Mouse (Mus musculus): Measurements from ENCODE around the gene Tmem120b.
A peak's percentile ranks its signal among the peaks of the same experiment; 100 is the strongest.
"Not testable (repeated sequence)": the region's sequence is repeated elsewhere in the genome, so short reads cannot be mapped to it uniquely, and the experiment has no call there.

Tmem120b gene

DNA sequence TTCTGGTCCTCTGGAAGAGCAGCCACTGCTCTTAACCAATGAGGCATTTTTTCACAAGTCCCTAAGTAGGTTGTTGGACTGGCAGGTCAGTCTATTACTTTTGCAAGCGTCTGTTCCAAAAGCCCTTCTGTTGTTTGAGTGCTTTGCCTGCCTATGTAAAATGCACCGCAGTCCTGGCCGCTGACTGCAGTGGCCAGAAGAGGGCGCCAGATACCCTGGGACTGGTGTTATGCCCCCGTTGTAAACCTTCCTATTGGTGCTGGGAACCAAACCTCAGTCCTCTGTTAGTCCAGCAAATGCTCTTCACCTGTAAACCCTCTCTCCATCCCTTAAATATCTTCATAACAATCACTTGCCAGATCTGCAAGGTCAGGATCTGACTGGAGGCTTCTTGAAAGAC lies 16.5 kb upstream of the Tmem120b start:
- no peak for DNase-seq (ENCODE audit: low spot score)

DNA sequence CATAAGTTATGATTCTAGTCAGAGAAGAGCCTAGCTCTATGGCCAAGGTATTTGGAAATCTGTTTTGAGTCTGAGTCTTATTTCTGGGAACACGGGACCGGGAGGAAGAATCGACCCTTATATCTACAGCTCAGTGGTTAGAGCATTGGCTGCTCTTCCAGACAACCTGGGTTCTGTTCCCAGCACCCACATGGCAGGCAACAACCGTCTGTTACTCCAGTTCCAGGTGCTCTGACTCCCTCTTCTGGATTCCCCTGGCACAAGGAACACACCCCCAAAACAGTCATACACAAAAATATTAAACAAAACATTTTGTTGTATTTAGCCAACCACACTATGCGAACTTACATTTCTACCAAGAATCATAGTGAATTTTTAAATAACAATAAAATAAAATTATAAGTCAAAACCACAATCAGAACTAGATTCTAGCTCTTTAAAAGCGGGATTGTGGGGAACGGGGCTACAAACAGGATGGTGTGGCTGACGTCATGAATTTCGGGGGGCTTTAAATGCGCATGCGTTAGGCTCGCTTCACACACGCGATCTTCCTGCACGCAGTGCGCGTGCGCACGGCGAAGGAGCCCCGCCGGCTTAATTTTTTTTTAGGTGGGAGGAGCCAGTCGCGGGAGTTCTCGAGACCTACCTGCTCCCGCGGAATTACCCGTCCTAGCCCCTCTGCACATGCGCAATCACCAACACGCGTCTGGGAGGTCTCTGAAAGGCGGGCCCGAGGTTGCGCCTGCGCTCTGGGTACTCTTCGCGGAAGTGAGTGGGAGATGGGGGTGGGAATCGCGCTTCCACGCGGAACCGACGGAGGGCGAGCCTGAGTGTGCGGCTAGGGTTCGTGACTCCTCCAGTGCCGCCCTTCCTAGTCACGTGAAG lies 10.6 kb upstream of the Tmem120b start:
- DNase-seq (ENCODE audit: low spot score): peak; percentile 99

DNA sequence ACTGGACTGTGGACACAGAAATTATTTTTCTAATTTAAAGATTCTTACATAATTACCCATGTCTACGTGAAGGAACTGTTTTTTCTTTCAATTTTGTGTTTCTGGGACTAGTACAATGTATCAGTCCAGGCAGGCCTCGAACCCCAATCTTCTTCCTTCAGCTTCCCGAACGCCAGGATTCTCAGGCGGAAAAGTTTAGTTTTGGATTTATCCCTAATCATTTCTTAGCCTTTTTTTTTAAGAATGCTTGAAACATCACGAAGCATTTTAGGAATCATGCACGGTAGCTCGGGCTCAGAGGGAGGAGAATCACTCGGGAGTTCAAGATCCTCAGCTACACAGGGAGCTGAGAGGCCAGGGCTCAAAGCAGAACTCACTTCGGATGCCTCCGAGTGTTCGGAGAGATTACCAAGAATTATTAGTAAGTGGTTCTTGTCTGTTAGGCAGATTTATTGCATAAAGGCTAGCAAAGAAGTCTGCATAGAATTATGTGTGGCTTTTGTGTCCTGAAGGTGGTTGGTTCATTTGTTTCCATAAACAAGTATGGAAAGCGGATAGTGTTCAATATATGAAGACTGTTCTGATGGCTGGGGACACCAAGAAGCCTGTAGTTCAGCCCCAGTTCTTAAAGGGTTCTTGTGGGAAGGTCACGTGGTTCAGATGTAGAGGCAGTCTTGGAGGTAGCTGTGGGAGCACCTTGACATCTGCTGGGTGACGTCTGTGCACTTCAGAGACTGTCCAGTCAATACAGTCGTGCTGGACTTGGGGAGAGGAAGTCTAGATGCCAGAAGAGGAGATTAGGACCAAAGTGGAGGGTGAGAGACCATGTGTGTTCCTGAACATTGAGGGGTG lies 9.7 kb upstream of the Tmem120b start:
- no peak for DNase-seq (ENCODE audit: low spot score)

DNA sequence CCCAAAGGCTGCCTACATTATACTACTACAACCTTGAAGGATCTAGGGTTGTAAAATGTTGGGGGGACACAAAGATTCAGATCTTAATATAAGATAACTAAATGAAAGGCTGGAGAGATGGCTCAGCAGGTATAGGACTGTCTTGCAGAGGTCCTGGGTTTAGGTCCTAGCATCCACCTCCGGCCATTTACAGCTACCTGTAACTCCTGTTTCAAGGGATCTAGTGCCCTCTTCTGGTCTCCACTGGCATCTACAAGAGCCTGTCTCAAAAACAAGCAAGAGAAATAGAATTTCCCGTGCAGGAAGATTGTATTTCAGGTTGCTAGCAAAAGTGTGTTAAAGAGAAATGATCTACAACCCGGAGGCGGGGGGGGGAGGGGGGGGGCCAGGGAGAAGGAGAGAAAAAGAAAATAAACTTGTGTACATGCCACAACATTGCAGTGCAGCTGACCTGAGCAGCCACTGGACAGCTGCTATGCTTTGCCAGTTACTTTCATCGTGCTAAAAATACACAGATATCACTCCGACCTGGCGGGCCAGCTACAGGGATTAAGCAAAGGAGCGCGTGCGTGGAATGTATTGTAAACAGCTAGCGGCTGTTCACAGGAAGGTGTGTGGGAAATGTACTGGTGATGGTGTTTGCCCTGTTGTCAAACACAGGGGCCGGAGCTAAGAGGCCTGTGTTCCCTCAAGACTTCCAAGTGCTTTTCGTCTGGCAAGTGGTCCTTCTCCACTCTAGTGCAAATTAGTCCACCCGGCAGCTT lies 8.3 kb upstream of the Tmem120b start:
- DNase-seq (ENCODE audit: low spot score): peak; percentile 52

DNA sequence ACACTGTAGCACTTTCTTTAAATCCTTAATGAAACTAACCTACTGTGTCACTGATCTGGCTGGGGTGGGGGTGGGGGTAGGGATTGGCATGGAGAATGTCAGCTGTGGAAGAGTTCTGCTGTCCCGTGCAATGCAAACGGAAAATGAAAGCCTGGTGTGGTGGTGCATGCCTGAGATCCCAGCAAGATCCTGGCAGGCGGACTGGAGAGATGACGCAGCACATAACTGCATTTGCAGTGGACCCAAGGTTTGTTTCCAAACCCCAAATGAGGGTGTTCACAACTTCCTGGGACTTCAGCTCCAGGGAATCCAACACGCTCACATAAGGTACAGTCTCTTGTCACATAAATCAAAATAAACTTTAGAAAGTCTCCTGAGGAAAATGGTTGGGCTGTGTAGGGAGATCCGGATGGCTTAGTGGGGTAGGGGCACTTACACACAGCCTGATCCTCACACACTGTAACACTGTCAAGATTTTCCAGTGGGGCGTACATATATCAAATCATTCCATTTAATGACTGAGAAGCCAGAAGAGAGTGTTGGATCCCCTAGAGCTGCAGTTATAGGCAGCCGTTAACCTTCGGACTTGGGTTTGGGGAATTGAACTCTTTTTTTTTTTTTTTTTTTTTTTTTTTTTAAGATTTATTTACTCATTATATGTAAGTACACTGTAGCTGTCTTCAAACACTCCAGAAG lies 7.4 kb upstream of the Tmem120b start:
- no peak for DNase-seq (ENCODE audit: low spot score)

DNA sequence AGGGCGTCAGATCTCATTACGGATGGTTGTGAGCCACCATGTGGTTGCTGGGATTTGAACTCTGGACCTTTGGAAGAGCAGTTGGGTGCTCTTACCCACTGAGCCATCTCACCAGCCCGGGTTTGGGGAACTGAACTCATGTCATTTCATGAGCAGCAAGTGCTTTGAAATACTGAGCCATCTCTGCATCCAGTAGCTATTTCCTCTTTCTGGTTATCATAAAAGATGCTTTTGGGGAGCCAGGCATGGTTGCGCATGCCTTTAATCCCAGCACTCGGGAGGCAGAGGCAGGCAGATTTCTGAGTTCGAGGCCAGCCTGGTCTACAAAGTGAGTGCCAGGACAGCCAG lies 6.8 kb upstream of the Tmem120b start:
- DNase-seq (ENCODE audit: low spot score): not testable (repeated sequence)

DNA sequence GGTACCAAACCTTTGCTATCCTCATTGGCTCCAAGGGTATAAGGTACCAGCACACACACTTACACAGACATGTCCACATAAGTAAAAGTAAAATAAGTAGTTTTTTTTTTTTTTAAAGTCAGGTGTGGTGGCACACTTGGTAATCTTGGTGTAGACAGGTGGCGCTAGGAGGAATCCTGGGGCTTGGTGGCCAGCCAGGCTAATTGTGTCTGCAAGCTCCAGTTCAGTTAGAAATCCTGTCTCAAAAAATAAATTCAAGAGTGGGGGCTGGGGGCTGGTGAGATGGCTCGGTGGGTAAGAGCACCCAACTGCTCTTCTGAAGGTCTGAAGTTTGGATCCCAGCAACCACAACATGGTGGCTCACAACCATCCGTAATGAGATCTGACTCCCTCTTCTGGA lies 5.1 kb upstream of the Tmem120b start:
- no peak for DNase-seq (ENCODE audit: low spot score)

DNA sequence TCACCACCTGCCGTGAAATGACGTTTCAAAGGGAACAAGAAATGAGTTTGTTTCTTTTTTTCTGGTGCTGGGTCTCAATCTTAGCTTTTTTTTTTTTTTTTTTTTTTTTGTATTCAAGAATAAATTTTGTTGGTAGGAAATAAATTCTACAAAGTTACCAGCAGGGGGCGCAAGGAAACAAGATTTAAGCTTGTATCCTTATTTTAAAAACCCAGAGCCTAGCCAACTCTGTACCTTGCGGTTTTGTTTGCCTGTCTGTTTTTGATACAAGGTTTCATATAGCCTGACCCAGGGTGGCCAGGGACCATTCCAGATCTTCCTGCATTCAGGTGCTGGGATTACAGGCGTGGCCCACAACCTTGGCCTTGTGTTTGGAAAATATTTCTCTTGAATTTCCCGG lies 4.0 kb upstream of the Tmem120b start:
- DNase-seq (ENCODE audit: low spot score): peak; percentile 51

DNA sequence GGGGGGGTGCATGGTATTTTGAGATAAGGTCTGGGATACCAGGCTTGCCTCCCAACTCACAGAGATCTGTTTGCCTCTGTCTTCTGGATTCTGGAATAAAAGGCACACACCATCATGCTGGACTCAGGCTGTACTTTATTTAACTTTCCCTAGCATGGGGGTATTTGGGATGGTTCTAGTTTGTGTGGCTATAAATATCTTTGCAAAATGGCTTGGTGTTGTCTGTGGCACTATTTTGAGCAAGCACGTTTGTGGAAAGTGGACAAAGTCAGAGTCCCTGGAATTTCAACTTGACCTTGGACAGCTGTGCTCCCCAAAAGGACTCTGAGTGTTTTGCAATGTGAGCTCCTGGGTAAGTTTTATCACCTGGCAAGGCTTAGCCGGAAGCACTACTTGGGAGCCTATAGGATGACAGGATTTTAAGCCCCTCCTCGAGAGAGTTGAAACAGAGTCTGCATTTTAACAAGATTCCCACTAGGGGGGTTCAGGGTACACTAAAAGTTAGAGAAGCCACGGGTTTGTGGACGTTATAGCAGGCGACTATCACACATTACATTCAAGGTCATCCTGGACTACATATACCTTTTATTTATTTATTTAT lies 720 bp upstream of the Tmem120b start:
- no peak for DNase-seq (ENCODE audit: low spot score)

DNA sequence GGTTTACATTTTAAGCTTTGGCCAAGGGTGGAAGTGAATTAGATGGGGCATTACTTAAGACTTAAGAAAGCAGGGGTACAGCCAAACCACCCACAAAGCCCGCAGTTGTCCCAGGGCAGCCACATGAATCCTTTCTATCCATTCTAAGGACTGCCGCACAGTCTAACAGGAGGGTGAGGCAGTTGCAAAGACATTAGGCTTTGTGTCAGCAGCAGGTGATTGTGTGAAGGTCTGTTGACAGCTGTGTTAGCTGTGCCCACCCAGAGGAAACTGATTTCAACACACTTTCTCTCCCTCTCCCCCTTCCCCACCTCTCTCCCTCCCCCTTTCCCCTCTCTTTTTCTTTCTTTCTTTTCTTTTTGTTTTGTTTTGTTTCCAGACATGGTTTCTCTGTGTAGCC lies 499 bp downstream of the Tmem120b start:
- DNase-seq (ENCODE audit: low spot score): no peak

DNA sequence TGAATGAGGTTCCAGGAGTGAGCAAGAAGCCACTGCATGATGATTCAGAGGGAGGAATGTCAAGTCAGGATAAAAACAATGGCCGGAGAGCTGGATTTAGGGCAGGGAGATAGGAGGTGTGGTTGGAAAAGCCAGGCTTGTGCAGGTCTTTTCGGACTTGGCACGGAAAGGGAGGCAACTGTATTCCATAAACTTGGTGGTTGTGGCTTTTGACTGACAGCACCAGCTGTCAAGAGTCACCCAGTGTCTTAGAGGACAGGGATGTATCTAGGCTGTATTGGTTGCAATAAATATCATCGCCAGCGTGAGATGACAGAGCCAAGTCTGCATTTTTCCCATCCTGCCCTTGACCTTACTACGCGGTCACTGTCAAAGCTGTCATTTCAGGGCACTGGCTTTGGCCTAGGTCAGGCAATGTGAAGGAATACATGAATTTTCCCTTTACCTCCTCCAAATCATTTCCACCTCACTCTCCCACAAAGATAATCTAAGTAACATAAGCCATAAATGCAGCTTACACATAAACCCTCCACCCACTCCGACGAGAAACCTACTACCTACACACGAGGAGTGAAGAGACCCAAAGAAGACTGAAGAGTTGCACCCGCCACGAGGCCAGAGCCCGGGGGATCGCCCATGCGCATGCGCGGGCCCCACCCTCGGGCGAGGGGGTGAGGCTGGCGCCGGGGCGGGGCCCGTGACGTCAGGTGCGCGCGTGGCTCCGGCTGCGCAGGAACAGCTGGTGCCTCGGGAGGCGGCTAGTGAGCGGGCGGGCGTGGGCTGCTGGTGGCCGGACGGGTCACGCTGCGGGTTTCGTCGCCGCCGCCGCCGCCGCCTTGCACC lies 7.6 kb downstream of the Tmem120b start:
- DNase-seq (ENCODE audit: low spot score): peak; percentile 91

DNA sequence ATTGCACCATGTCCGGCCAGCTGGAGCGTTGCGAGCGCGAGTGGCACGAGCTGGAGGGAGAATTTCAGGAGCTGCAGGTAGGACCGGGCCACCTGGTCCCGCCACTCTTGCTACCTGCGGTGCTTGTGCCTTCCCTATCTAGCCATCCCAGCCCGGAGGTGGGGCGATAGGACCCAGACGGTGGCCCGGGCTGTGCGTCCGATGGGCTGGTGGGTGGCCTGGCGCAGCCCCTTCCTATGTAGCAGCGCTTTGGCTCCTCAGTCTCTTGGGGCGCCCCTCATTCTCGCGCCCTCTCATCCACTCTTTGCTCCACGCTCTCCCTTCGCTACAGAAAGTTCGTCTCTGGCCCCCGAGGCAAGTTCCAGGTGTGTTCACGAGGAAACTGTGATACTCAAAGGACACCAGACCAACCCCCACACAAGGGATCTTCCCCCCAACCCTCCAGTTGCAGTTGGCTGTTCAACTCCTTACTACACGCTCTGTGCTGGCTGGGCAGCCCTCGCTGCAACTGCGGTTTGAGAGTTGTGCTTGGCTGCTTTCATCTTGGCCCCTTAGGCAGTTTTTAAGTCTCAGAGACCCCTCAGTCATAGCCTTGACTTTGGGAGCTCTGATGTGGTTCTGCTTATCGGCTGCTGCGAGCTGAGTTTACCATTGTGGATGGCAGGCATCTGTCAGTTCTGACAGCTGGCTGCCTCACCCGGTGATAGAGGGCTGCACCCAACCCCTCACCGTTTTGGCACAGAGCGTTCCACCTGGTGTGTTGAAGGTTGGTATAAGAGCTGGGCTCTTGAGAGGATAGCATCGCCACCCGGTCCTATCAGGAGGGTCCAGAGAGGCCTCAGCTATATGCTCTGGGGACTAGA lies 8.4 kb downstream of the Tmem120b start:
- no peak for DNase-seq (ENCODE audit: low spot score)

DNA sequence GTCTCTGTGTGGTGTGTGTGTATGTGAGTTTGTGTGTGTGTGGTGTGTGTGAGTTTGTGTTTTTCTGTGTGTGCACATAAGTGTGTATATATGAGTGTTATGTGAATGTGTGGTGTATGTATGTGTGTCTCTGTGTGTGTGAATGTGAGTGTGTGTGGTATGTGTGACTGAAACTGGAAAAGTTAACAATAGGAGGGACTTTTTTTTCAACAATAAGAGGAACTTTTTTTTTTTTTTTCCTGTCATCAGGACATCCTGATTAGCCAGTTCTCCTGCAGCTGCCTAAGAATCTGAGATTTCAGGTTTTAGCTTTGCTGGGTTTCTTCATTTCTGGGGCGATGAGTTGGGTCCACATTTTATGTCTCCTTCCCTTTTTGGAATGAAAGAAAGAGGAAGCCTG lies 11.4 kb downstream of the Tmem120b start:
- no peak for DNase-seq (ENCODE audit: low spot score)

DNA sequence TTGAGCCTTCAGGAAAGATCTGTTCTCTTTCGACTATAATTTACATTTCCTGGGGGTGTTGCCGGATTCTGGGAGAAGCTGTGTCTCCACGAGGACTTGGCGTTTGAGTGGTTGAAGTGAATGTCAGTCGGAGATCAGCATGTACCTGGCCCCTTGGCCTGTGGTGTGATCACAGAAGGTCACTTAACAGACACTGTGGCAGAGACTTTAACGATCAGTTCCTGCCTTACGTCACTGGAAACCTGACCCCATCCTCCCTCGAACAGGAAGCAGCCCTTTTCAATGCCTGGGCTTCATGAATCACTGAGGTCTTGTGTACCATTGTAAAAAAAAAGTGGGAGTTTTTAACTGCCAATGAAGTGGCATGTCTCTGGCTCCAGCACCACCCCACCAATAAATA lies 11.8 kb downstream of the Tmem120b start:
- DNase-seq (ENCODE audit: low spot score): no peak

DNA sequence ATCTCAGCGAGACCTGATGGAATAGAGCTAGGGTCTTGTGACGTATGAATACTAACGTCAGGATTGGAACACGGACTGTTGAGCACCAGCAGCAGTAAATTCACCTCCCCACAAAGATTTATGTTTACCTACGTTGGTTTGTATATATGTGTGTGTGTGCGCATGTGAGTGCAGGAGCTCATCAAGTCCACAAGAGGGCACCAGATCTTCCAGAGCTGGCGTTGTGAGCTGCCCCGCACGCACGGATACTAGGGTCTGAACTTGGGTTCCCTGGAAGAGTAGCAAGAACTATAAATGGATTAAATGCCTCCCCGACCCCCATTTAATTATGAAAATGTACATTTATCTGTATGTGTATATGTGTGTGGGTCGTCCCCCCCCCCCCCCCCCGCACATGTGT lies 12.3 kb downstream of the Tmem120b start:
- no peak for DNase-seq (ENCODE audit: low spot score)

DNA sequence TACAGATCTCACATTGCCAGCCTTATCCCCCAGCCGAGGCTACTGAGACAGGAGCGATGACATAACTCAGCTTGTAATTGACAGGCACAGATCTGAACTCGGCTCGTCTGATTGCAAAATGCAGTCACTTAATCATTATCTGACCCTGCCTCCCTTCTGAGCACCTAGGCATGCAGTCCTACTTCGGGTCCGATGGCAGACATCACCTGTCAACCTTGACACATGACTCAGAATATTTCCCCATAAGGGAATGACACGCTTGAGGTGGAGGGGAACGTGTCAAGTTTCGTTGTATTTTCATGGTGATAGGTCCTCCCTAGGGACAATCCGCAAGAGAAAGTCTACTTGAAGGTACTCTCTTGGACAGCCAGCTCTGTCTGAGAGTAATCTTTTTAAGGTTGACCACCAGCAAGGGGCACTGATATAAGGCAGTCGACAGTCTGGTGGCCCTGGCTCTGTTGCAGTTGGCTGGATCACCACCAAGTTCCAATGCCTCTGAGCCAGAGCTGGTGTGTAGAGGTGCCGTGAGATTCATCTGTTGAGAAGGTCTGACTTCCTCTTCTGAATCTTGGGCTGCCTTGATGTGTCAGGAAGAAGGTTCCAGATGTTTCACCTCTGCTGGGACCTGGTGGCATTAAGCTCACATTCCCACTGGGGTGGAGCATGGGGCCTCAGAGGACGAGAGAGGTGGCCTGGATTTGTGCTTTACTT lies 15.3 kb downstream of the Tmem120b start:
- DNase-seq (ENCODE audit: low spot score): no peak

DNA sequence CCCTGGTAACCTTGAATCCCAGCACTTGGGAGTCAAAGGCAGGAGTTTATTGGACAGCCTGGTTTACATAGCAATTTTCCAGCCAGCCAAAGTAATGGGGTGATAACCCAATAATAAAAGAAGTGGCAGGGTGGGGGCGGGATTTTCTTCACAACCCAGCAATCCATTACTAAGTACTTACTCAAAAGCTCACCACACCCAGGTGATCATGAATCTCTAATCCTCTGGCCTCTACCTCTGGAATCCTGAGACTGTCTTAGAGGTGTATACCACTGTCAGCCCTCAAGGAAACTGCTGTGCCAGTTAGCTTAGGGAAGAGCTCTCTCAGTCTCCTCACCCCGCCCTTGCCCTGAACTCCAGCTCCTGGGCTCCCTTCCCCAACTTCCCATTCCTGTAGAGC lies 18.3 kb downstream of the Tmem120b start:
- DNase-seq (ENCODE audit: low spot score): no peak

DNA sequence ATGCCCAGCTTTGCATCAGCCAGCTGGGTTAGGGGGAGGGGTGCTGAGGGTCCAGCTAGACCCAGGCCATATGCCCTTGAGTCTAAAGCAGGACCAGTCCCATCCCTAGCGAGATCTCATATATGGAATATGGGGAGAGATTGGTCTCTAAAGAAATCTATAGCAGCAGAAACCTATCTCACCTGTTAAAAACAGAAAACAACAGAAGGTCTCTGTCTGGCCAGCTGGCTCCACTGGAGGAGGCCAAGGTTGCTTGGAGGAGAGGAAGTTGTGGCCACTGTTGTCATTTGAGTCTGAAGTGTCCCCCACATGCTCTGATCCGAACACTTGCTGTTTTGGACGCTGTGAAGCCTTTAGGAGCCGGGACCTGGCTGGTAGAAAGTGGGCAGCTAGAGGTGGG lies 20.6 kb downstream of the Tmem120b start:
- DNase-seq (ENCODE audit: low spot score): no peak
